Mouse (Mus musculus) c-Kit-positive CD71-negative TER-119-negative erythroid progenitor cells, embryonic 14.5 days (primary cell): ENCODE measurements around the gene Abcg5.

ENCODE experiments used
- DNase-seq: peaks from one replicate; pipeline ENCODE4 v3.0.0-alpha.2; 2013; ENCODE audit warnings: low read depth

Gene Abcg5

DNA sequence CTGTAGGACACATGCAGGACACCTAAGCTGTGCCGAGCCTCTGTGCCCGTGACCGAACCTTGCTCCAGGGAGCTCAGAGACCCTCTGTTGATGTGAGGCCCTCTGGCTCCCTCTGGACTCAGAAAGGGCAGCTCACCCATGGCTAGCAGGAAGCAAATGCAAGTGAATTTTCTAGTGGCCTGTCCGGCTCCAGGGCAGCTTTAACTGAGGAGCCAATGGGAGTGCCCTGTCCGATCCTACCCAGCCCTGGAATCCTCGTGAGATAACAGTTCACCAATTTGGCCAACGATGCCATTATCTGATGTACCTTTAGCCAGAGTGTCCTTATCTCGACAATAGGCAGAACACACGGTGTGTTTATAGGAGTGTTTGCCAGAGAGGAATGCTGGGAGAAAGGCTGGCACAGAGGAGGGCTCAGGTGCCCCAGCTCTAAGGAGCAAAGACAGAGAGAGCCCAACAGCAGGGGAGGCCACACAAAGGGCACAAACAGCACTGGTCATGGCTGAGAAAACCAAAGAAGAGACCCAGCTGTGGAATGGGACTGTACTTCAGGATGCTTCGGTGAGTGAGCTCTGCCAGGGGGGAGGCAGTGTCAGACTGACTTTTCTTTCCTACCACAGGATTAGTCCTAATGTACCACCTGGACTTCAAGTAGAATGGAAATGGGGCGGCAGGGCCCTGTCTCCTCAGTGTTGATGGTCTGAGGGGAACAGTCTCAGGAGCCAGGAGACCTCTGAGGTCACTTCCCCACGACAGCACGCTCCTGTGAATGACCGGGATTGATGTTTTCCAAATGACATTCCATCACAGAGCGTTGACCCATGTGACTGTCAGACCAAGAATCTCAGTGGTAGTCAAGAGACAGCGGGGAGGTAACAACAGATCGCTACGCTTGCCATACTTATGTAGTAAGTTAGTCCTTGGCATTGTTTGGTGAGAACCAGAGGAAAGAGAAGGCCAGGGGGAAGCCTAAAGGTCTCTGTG is at the start of gene Abcg5:
Abcg5 (minus strand) TSS at position 278 of the 984 bp plus-strand sequence.
- DNase-seq, result no peak

- DNase-seq, result no peak
These were observed 49.8 kb upstream of the Abcg5 start for GRCm38 (mm10) chr17:84732612-84733011.

DNA sequence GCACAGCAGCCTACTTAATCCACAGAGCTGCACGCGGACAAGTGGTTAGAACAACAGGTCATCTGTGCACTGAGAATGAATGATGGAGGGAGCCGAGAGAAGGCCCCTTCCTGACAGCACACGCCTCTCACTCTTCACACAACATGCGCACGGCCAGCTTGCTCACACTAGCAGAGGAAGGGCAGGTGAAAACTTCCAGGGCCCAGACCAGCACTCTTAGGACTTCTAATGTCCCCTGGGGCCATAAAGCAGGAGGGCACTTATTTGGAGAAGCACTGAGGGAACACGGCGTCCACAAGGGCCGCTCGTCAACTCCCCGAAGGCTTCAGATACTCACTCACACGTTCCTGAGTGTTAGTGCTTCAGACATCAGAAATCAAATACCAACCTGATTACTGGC is 48.5 kb upstream of the Abcg5 start:
- no peak for DNase-seq

- DNase-seq, result no peak
These were observed 46.3 kb upstream of the Abcg5 start for GRCm38 (mm10) chr17:84729140-84729539.

- DNase-seq, result no peak
These were observed 45.5 kb upstream of the Abcg5 start for GRCm38 (mm10) chr17:84728201-84728911.

- no peak for DNase-seq
These were observed 42.4 kb upstream of the Abcg5 start for GRCm38 (mm10) chr17:84725163-84725562.

- no peak for DNase-seq
These were observed 41.2 kb upstream of the Abcg5 start for GRCm38 (mm10) chr17:84724028-84724427.

DNA sequence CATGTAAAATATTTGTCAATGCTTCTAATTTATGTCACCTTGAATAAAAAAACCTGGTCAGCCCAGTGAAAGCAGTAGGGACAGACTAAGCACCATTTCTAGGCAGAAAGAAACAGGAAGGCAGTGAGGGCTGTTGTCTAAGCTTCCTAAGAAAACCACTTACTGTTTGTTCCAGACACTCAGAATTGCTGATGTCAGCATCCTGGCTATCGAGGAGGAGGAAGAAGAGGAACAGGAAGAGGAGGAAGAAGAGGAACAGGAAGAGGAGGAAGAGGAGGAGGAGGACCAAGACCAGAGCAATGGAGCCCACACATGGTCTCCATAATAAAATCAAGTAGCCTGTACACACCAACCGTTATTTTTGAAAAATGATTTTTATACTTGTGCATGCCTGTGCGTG is 36.3 kb upstream of the Abcg5 start:
- no peak for DNase-seq

DNA sequence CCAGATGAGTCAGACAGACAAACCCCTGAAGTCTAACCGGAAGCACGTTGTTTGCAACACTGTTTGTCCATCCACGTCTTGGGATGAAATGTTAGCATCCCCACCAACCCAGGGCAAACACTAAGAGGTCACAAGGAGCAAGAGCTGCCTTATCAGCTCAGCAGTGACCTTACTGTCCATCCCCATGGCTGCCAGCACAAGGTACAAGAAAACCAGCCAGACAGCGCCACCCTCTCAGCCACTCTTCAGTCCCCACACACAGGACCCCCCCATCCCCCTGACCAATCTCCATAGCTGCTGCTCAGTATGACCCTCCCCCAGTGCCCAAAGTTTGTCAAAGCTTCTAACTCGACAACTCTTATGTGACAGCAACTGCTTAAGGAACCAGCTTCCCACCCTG is 34.6 kb upstream of the Abcg5 start:
- no peak for DNase-seq

GRCm38 (mm10) chr17:84716252-84716872 is 33.6 kb upstream of the Abcg5 start:
- DNase-seq, result no peak

DNA sequence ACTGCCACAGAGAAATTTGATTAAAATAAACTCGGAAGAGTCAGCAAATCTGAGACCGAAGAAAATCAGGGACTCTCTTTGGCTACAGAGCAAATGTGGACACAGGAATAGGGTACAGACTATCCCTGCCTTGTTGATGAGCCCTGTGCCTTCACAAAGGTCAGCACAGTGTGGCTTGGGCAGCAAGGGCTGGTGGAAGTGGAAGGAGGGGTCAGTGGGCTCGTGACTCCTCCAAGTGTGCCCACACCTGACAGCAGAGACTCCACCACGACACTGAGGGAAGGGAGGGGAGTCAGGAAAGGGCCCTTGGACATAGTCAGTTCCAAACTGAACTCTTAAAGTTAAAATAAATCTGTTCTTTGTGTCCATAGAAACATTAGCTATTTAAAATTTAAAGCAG is 32.1 kb upstream of the Abcg5 start:
- no peak for DNase-seq

DNA sequence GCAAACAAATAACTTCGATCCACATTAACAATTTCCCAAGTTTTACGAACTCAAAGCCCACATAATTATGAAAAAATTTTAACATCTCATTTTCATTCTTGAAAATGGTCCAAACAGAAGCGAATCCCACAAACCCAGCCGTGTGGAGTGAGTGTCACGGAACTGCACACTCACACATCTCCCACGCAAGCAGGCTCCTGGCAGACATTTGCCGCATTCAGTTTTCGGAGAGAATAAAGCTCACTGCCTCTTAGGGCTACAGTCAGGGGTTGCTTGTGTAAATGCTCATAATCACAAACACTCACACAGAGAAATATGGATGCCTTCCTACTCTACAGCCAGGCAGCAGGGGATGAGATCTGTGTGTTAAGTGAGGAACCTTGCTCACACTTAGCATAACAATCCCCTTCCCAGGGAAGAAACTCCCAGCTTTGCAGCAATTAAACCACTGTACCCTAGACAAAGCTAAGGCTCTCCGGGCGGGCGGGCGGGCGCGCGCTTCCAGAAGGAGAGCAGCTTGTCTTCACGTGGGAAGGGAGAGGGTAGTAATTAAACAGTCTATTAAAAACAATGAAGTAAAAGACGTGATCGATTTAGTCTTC is 30.9 kb upstream of the Abcg5 start:
- no peak for DNase-seq

GRCm38 (mm10) chr17:84709403-84709851 is 26.6 kb upstream of the Abcg5 start:
- no peak for DNase-seq

DNA sequence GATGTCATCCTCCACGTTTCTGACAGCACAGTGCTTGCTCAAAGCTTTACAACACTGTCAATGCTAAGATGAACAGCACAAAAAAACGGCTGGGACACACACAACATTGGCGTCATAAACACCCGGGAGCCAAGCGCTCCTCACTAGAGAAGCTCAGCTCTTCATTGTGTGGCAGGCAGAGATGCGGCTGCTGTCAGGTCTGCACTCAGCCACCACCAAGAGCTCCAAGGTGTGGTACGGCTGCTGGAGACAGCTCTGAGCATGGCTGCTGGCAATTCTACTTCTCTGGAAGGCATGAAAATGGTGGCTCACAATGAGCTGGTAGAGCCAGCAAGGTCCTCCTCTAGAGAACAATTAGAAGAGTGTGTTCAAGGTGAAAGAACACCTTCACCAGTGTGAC is 26.0 kb upstream of the Abcg5 start:
- no peak for DNase-seq

DNA sequence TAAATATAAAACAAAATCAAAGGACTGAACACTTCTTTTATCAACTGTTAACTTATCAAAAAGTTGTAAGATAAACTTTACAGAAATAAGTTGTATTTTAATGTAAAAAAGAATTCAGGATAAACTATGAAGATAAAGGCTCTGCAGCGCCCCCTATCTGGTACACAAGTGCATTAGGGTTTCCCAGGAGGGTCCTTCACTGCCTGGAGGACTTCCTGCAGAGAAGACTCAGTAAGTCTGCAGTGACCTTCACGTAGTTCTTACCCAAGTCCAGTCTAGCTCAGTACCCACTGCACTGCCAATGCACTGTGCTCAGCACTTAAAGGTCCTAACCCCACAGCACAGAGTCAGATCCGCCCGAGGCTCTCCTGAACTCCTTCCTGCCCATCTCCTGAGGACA is 24.6 kb upstream of the Abcg5 start:
- DNase-seq, result no peak

- DNase-seq, result peak; percentile 29
These were observed 15.9 kb upstream of the Abcg5 start for GRCm38 (mm10) chr17:84698727-84699126.

DNA sequence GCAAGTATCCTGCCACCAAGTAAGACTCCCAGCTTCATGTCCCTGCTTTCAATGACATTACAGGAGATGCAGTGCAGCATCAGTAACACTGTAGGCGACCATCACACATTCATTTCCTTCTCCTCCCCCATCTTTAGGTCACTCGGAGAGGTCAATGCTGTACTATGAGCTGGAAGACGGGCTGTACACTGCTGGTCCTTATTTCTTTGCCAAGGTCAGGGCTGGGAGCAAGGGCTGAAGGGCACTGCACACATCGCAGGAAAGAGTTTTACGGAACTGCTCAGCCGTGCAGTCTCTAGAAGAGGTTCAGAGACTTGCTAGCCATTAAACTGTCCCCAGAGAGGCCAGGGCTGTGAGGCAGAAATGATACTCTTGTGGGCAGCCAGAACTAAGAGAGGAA is 13.7 kb upstream of the Abcg5 start:
- DNase-seq, result no peak

DNA sequence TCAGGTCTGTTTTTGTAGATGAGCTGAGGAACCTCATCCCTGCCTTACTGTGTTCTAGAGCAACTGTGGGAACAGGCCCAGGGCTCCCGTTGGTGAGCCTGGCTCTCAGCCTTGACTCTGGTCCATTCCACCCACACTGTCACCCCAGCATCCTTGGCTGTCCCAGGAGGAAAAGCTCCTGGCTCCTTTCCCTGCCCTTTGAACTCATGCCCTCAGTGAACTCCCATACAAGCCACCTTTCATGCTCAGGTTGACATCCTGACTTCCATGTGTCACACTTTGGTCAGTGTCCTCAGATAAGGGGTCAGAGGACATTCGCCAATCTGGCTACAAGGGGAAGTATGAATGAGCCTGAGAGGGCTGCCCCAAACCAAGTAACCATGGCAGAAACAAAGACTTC is 10.9 kb upstream of the Abcg5 start:
- no peak for DNase-seq

GRCm38 (mm10) chr17:84690111-84690510 is 7.3 kb upstream of the Abcg5 start:
- no peak for DNase-seq

GRCm38 (mm10) chr17:84689316-84689715 is 6.5 kb upstream of the Abcg5 start:
- no peak for DNase-seq

- DNase-seq, result no peak
These were observed 6.0 kb upstream of the Abcg5 start for GRCm38 (mm10) chr17:84688834-84689233.

DNA sequence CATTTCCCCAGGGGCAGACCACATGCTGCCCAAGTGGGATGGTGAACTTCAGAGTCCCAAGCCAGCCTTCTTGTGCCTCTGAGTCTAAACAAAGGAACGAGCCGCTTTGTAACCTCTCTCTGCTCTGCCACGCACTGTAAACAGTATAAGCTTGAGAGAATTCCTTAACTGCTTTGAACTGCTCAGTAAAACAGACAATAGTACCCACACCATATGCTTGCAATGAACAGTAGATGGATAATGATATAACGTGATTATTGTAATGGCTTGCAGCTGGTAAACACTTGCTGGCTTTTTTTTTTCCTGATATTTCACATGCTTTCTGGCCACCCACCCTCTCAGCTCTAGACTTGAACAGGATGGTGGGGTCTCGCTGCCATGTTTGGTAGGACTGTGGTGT is 5.2 kb upstream of the Abcg5 start:
- no peak for DNase-seq
